Mouse (Mus musculus) liver, embryonic 13.5 days (tissue): Measurements from ENCODE around the gene Pnp2. TPM values are rescaled to one million over a fixed set of nuclear protein-coding genes. Genes with fewer than 3 reads are reported as not detected.
"Not testable (repeated sequence)": the region's sequence is repeated elsewhere in the genome, so short reads cannot be mapped to it uniquely, and the experiment has no call there.

Experiments used
- ATAC-seq: fragments of 200-750 bp; cut with Nextera tagmentation; 2 replicates; pipeline ENCODE4 v1.8.0; 2017; ENCODE audit warnings: low read depth, mild to moderate bottlenecking, moderate number of reproducible peaks, moderate library complexity
- DNase-seq: peaks from one replicate; pipeline ENCODE4 v3.0.0; 2022
- H3K27ac ChIP-seq: fragments of 300-500 bp; sonication (generic); 2 replicates; pipeline ENCODE4 v1.5.1; 2015; ENCODE audit warnings: moderate library complexity, mild to moderate bottlenecking, inconsistent platforms
- H3K27me3 ChIP-seq: fragments of 300-500 bp; sonication (generic); 2 replicates; pipeline ENCODE4 v1.6.1; 2015; ENCODE audit warnings: mild to moderate bottlenecking, inconsistent platforms
- H3K36me3 ChIP-seq: fragments of 300-500 bp; sonication (generic); 2 replicates; pipeline ENCODE4 v1.6.1; 2015; ENCODE audit warnings: mild to moderate bottlenecking, inconsistent platforms
- H3K4me1 ChIP-seq: fragments of 300-500 bp; sonication (generic); replicated peaks from 2 replicates; pipeline ENCODE4 v1.6.1; 2015; ENCODE audit warnings: inconsistent platforms
- H3K4me2 ChIP-seq: fragments of 300-500 bp; sonication (generic); 2 replicates; pipeline ENCODE4 v1.6.1; 2015; ENCODE audit warnings: inconsistent platforms, mild to moderate bottlenecking, moderate library complexity
- H3K4me3 ChIP-seq: fragments of 300-500 bp; sonication (generic); replicated peaks from 2 replicates; pipeline ENCODE4 v1.5.1; 2015; ENCODE audit warnings: mild to moderate bottlenecking, inconsistent platforms
- H3K9ac ChIP-seq: fragments of 300-500 bp; sonication (generic); 2 replicates; pipeline ENCODE4 v1.6.1; 2015; ENCODE audit warnings: mild to moderate bottlenecking, inconsistent platforms
- H3K9me3 ChIP-seq: fragments of 300-500 bp; sonication (generic); replicated peaks from 2 replicates; pipeline ENCODE4 v1.6.1; 2016; ENCODE audit warnings: inconsistent platforms
- WGBS: fragments of 180-500 bp; shearing (Covaris S2); methylation state at CpG from one replicate; pipeline ENCODE4 v1.1.7; 2015; ENCODE audit not compliant: insufficient replicate concordance; 5-methylcytosine and 5-hydroxymethylcytosine counted together
- polyA plus RNA-seq: library from polyadenylated mRNA; unstranded; fragments of >200 nt; fragmentation: Nextera tagmentation; extraction: Ambion mirVana; gene quantifications from 2 replicates; pipeline ENCODE4 v1.2.1, GENCODE M21; 2015

Pnp2 gene
- polyA plus RNA-seq, 1 experiment from 2014 or later = 8.5 TPM

DNA sequence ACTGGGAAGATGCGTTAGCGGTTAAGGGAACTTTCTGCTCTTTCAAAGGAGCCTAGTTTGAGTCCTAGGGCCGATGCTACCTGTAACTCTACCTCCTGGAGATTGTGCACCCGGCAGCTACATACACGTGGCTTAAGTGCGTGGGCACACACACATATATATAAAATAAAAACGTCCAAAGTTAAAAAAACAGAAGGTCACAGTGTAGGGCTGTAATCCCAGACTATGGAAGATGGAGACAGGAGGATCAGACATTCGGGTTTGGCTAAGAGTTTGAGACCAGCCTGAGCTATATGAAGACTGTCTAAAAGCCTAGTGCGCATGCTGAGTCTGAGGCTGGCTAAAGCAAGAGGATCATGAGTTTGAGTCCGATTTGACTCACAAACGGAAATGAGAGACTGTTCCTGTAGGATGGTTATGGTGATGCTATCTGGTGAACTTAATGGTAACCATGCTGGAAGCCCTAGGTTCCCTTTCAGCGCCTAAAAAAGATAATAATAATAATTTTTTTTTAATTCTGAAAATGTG lies 24.2 kb upstream of the Pnp2 start:
- Histone ChIP-seq H3K27me3 (no peaks in the 10 kb centered on the region), H3K4me3 (peak overlapping the region; percentile 94), H3K36me3 (peaks cover 32% of the 10 kb centered on the region), H3K4me1 (peaks cover 42% of the 10 kb centered on the region), H3K27ac (peak overlapping the region; percentile 90), H3K9me3 (no peaks in the 10 kb centered on the region), H3K4me2 (peak overlapping the region; percentile 93), H3K9ac (peak overlapping the region; percentile 73)
- DNase-seq = no peak
- no peak for ATAC-seq
- WGBS = 14% methylated on average over 12 of the region's 12 CpGs

DNA sequence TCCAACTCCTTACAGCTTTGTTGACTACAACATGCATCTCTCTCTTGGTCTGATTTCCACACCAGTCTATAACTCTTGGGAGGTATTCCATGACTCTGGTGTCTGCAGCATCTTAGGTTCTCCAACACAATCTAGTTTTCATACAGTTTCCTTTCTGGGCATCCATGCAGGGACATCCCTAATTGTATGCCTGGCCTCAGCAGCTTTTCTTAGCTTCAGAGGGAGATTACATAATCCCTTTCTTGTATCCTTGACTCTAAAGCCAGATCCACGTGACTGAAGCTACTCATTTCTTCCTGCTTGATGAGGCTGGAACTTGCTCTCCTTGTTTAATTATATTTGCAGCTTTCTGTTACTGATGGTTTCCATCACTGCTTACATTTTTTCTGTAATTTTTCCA lies 19.1 kb upstream of the Pnp2 start:
- Histone ChIP-seq H3K4me2 (no peak overlapping the region), H3K4me1 (peaks cover 8% of the 10 kb centered on the region), H3K27ac (no peak overlapping the region), H3K27me3 (no peaks in the 10 kb centered on the region), H3K36me3 (no peaks in the 10 kb centered on the region), H3K4me3 (no peak overlapping the region), H3K9me3 (no peaks in the 10 kb centered on the region), H3K9ac (no peak overlapping the region)
- WGBS = 49% methylated on average over 1 of the region's 1 CpGs
- no peak for DNase-seq
- no peak for ATAC-seq

DNA sequence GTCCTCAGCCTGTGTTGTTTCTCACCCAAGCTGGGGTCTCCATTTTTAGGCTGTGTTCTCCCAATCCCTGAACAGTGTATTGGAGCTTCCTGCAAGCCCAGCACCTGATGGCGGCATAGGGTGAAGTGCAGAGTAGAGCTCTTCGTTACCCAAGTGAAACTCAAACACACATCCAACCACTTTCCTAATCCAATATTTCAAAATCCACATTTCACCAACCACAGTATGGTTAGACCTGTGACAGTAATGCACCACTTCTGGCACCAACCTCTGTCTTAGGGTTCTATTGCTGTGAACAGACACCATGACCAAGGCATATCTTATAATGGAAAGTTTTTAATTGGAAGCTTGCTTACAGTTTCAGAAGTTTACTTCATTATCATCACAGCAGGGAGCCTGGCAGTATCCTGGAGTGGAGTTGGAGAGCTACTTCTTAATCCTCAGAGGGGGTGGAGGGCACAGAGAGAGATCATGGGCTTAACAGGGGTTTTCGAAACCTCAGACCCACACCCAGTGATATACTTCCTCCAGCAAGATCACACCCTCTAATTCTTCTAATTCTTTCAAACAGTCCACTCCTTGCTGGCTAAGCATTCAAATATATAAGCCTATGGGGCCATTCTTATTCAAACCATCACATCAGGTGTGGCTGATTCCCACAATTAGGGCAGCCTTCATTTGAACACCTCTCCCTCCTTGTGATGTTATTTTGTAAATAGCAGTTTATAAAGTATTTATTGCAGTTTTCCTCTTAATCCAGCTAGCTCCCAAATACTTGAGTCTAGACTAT lies 17.5 kb upstream of the Pnp2 start:
- Histone ChIP-seq H3K4me2 (no peak overlapping the region), H3K36me3 (no peaks in the 10 kb centered on the region), H3K9ac (no peak overlapping the region), H3K4me1 (no peaks in the 10 kb centered on the region; the same call in 1 of the 2 replicates), H3K27me3 (no peaks in the 10 kb centered on the region), H3K9me3 (no peaks in the 10 kb centered on the region), H3K4me3 (no peak overlapping the region), H3K27ac (no peak overlapping the region)
- ATAC-seq = no peak
- no peak for DNase-seq
- 76% methylated on average over 3 of the region's 3 CpGs for WGBS

DNA sequence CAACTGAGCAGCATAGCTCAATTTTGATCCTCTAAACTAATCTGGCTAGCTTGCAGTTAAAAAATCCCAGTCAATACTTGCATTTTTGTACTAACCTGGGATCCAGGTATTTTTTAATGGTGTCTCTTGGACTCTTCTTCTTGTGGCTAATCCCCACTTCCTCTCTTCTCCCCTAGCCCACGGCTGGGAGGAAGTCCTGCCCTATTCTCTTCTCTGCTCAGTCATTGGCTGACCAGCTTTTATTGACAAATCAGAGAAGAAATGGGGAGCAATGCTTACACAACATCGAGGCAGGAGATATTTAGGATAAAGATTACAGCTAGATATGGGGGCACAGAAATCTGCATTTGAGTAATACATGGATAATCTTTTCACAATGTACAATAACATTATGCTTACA lies 16.9 kb upstream of the Pnp2 start:
- Histone ChIP-seq H3K36me3 (no peaks in the 10 kb centered on the region), H3K9ac (no peak overlapping the region), H3K9me3 (no peaks in the 10 kb centered on the region), H3K4me3 (no peak overlapping the region), H3K27ac (no peak overlapping the region), H3K4me2 (no peak overlapping the region), H3K4me1 (peaks cover 4% of the 10 kb centered on the region), H3K27me3 (no peaks in the 10 kb centered on the region)
- WGBS = 7% methylated on average over 2 of the region's 2 CpGs
- no peak for DNase-seq
- ATAC-seq = no peak

DNA sequence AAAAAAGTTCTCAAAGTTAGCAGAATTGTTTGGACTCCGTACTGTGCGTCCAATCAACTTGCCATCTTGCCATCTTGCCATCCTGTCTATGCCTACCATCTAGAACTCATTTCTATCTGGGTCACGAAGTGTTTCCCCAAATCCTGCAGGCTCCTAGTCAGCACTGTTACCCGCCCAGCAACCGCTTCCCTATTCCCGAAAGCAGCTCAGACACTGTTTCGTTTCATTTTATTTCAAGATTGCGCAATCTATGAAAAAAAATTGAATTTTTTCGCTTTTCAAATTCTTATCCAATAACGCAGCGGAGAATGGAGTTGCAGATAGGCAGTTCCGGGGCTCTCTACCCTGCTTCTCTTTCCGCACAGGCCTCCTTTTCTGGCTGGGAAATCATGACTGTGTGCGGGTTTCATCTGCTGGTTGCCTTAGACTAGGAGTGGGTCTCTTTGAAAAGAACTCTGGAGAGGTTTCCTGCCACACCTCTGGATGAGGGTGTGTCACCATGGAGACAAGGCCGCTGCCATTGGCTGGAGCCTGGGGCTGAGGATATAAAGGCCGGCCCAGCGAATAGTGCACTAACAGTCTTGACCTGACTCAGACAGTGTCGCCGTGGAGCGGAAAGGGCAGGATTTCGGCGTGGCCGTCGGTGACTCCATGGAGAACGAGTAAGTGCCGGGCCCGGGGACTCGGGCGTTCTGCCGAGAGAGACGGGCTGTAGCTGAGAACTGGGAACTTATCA lies 11.7 kb upstream of the Pnp2 start, which contains the start of gene Gm49342:
Gene Gm49342 (plus strand): TSS at position 586 of the 736 bp plus-strand sequence.
- peak within 1 kb of the TSS; percentile 85 for H3K9ac ChIP-seq
- ATAC-seq = peak; percentile 97
- H3K27me3 ChIP-seq = no peaks in the 10 kb centered on the region
- H3K27ac ChIP-seq = peak within 1 kb of the TSS; percentile 91
- DNase-seq = peak; percentile 91
- H3K36me3 ChIP-seq = peaks cover 14% of the 10 kb centered on the region
- peaks cover 25% of the 10 kb centered on the region for H3K4me1 ChIP-seq
- H3K4me2 ChIP-seq = peak within 1 kb of the TSS; percentile 84
- no peaks in the 10 kb centered on the region for H3K9me3 ChIP-seq
- WGBS = 7% methylated on average over 31 of the region's 31 CpGs
- H3K4me3 ChIP-seq = peak within 1 kb of the TSS; percentile 78

DNA sequence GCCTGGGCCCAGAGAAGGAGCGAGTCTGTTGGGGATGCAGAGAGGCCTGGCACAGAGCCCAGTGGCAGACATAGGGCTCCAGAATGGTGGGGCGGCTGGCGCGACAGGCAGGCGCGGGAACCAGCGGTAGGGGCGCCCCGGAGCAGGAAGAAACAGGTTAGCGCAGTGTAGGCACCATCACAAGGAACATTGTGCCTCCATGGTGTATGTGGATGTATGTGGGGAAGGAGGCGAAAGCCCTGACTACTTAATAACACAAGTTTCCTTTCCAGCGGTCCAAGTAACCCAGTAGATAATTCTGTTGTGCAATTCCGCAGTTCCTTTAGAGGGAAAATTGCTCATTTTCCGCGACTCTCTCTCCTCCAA lies 11.1 kb upstream of the Pnp2 start:
- H3K4me2 ChIP-seq = peak overlapping the region; percentile 84
- H3K27me3 ChIP-seq, DNase-seq, H3K9me3 ChIP-seq: not testable (repeated sequence)
- H3K36me3 ChIP-seq = peaks cover 20% of the 10 kb centered on the region
- H3K4me1 ChIP-seq = peaks cover 25% of the 10 kb centered on the region
- under 1% methylated on average over 15 of the region's 15 CpGs for WGBS
- peak; percentile 89 for ATAC-seq
- H3K4me3 ChIP-seq = peak overlapping the region; percentile 78
- peak overlapping the region; percentile 91 for H3K27ac ChIP-seq
- peak overlapping the region; percentile 85 for H3K9ac ChIP-seq

DNA sequence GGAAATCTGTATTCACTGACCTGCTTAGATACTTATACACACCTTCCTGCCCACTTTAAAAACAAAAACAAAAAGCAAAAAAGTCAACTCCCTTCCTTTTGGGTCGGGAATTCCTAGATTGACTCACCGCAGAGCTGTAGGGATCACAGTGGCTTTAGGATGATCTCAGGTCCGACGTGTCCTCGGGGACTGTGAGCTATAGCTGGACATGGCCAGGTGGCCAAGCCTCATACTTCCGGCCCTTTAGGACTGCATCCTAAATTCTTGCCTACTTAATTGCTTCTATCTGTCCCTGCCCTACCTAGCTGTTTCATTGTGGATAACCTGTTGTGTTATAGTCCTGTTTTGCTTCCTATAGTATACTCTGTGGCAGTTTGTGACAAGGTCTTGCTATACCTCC lies 10.7 kb upstream of the Pnp2 start:
- not testable (repeated sequence) for DNase-seq, H3K9me3 ChIP-seq, H3K27me3 ChIP-seq, ATAC-seq
- H3K4me3 ChIP-seq = peak overlapping the region; percentile 78
- peak overlapping the region; percentile 85 for H3K9ac ChIP-seq
- H3K4me2 ChIP-seq = peak overlapping the region; percentile 84
- peak overlapping the region; percentile 91 for H3K27ac ChIP-seq
- WGBS = 6% methylated on average over 6 of the region's 6 CpGs
- peaks cover 21% of the 10 kb centered on the region for H3K36me3 ChIP-seq
- H3K4me1 ChIP-seq = peaks cover 25% of the 10 kb centered on the region

DNA sequence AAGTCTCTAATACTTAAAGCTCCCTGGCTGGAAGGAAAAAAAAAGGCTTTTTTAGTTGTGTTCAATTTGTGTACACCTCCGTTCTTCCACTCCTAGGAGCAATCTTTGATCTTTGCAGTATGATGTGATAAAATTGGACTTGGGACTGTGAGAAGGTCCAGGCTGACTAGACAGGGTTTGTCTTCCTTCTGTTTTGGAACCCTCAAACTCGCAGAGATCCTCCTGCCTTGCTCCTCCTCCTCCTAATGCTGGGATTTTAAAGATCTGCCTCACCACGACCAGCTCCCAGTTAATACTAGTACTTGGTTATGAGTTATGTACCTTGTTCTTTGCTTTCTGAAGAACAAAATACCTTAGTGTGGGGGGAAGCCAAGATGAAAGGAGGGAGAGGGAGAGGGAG lies 10.3 kb upstream of the Pnp2 start:
- H3K9ac ChIP-seq = peak overlapping the region; percentile 85
- H3K4me2 ChIP-seq = peak overlapping the region; percentile 84
- H3K27me3 ChIP-seq, DNase-seq, ATAC-seq, H3K9me3 ChIP-seq: not testable (repeated sequence)
- H3K36me3 ChIP-seq = peaks cover 23% of the 10 kb centered on the region
- H3K4me1 ChIP-seq = peaks cover 25% of the 10 kb centered on the region
- WGBS = 4% methylated on average over 3 of the region's 3 CpGs
- H3K27ac ChIP-seq = peak overlapping the region; percentile 91
- peak overlapping the region; percentile 78 for H3K4me3 ChIP-seq

DNA sequence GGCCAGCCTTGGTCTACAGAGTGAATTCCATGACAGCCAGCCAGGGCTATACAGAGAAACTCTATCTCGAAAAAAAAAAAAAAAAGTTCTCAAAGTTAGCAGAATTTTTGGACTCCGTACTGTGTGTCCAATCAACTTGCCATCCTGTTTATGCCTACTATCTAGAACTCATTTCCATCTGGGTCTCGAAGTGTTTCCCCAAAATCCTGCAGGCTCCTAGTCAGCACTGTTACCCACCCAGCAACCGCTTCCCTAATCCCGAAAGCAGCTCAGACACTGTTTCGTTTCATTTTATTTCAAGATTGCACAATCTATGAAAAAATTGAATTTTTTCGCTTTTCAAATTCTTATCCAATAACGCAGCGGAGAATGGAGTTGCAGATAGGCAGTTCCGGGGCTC lies 305 bp upstream of the Pnp2 start:
- no peak overlapping the region for H3K9ac ChIP-seq
- peaks cover 35% of the 10 kb centered on the region for H3K4me1 ChIP-seq
- H3K4me3 ChIP-seq = peak overlapping the region; percentile 54; the same call in 1 of the 2 replicates
- no peaks in the 10 kb centered on the region for H3K27me3 ChIP-seq
- DNase-seq (no peak), ATAC-seq (no peak)
- no peaks in the 10 kb centered on the region for H3K9me3 ChIP-seq
- H3K36me3 ChIP-seq = peaks cover 22% of the 10 kb centered on the region
- H3K4me2 ChIP-seq = peak overlapping the region; percentile 67
- H3K27ac ChIP-seq = peak overlapping the region; percentile 83; the same call in 1 of the 2 replicates
- 70% methylated on average over 10 of the region's 10 CpGs for WGBS

DNA sequence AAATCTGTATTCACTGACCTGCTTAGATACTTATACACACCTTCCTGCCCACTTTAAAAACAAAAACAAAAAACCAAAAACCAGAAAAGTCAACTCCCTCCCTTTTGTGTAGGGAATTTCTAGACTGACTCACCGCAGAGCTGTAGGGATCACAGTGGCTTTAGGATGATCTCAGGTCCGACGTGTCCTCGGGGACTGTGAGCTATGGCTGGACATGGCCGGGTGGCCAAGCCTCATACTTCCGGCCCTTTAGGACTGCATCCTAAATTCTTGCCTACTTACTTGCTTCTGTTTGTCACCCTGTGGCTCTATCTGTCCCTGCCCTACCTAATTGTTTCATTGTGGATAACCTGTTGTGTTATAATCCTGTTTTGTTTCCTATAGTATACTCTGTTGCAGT lies 932 bp downstream of the Pnp2 start:
- ATAC-seq, DNase-seq, H3K27me3 ChIP-seq, H3K9me3 ChIP-seq, H3K36me3 ChIP-seq: not testable (repeated sequence)
- H3K4me3 ChIP-seq = peak overlapping the region; percentile 54
- 80% methylated on average over 6 of the region's 6 CpGs for WGBS
- H3K4me2 ChIP-seq = peak overlapping the region; percentile 67
- peaks cover 35% of the 10 kb centered on the region for H3K4me1 ChIP-seq
- peak overlapping the region; percentile 83 for H3K27ac ChIP-seq
- peak overlapping the region; percentile 65 for H3K9ac ChIP-seq

DNA sequence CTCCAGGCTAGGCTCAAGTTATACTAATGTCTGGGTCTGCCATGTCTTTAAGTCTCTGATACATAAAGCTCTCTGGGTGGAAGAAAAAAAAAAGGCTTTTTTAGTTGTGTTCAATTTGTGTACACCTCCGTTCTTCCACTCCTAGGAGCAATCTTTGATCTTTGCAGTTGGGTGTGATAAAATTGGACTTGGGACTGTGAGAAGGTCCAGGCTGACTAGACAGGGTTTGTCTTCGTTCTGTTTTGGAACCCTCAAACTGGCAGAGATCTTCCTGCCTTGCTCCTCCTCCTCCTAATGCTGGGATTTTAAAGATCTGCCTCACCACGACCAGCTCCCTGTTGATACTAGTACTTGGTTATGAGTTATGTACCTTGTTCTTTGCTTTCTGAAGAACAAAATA lies 1.4 kb downstream of the Pnp2 start:
- not testable (repeated sequence) for ATAC-seq

More for the DNA sequence above, 1.4 kb downstream of the Pnp2 start:
- WGBS = 30% methylated on average over 3 of the region's 3 CpGs
- H3K4me2 ChIP-seq = peak overlapping the region; percentile 67
- not testable (repeated sequence) for H3K27me3 ChIP-seq, H3K36me3 ChIP-seq, DNase-seq, H3K9me3 ChIP-seq
- peak overlapping the region; percentile 83 for H3K27ac ChIP-seq
- H3K9ac ChIP-seq = peak overlapping the region; percentile 65
- H3K4me3 ChIP-seq = peak overlapping the region; percentile 54
- H3K4me1 ChIP-seq = peaks cover 35% of the 10 kb centered on the region
